Mouse (Mus musculus) forebrain, embryonic 10.5 days (tissue): ENCODE measurements around the gene Cox6a2. TPM values are rescaled to one million over a fixed set of nuclear protein-coding genes. Genes with fewer than 3 reads are reported as not detected.

Experiments used
- polyA plus RNA-seq: library from polyadenylated mRNA; unstranded; fragments of >200 nt; fragmentation: Nextera tagmentation; extraction: Ambion mirVana; gene quantifications from 2 replicates; pipeline ENCODE4 v1.2.1, GENCODE M21; 2016

Gene Cox6a2
- polyA plus RNA-seq, 1 experiment from 2014 or later: not detected

Other genes starting within 250 kb of the Cox6a2 start
- gene Fus, start 238.9 kb downstream of the Cox6a2 start, polyA plus RNA-seq: 362 and 407 TPM in 2 replicates
- gene Pycard, start 212.5 kb downstream of the Cox6a2 start, polyA plus RNA-seq: 6.3 and 6.6 TPM in 2 replicates
- gene Trim72, start 202.4 kb downstream of the Cox6a2 start, polyA plus RNA-seq: not detected in 2 replicates
- 0.33 and 0.40 TPM in 2 replicates for gene Itgam, start 143.7 kb downstream of the Cox6a2 start, polyA plus RNA-seq
- not detected in 2 replicates for gene Gm49368, start 143.7 kb downstream of the Cox6a2 start, polyA plus RNA-seq
- not detected in 2 replicates for gene Itgax, start 76.8 kb downstream of the Cox6a2 start, polyA plus RNA-seq
- not detected in 2 replicates for gene Itgad, start 52.0 kb downstream of the Cox6a2 start, polyA plus RNA-seq
- gene Armc5, start 31.0 kb upstream of the Cox6a2 start, polyA plus RNA-seq: 15.3 and 15.4 TPM in 2 replicates
- 10.0 and 10.7 TPM in 2 replicates for gene 9130023H24Rik, start 31.6 kb upstream of the Cox6a2 start, polyA plus RNA-seq
- 22.5 and 23.3 TPM in 2 replicates for gene Tgfb1i1, start 40.4 kb upstream of the Cox6a2 start, polyA plus RNA-seq
- gene Slc5a2, start 59.3 kb upstream of the Cox6a2 start, polyA plus RNA-seq: 0.28 TPM in 1 of 2 replicates, not detected in the other
- gene BC017158, start 91.8 kb upstream of the Cox6a2 start, polyA plus RNA-seq: 22.0 and 26.2 TPM in 2 replicates
- gene Rgs10, start 212.4 kb upstream of the Cox6a2 start, polyA plus RNA-seq: 4.8 and 5.9 TPM in 2 replicates